Mouse (Mus musculus) liver, embryonic 13.5 days (tissue): ENCODE results near the gene Esrra. TPM values are rescaled to one million over a fixed set of nuclear protein-coding genes. Genes with fewer than 3 reads are reported as not detected.
A peak's percentile ranks its signal among the peaks of the same experiment; 100 is the strongest.

Experiments
- ATAC-seq: fragments of 200-750 bp; cut with Nextera tagmentation; 2 replicates; pipeline ENCODE4 v1.8.0; 2017; ENCODE audit warnings: low read depth, mild to moderate bottlenecking, moderate number of reproducible peaks, moderate library complexity
- DNase-seq: peaks from one replicate; pipeline ENCODE4 v3.0.0; 2022
- H3K27ac ChIP-seq: fragments of 300-500 bp; sonication (generic); 2 replicates; pipeline ENCODE4 v1.5.1; 2015; ENCODE audit warnings: moderate library complexity, mild to moderate bottlenecking, inconsistent platforms
- H3K27me3 ChIP-seq: fragments of 300-500 bp; sonication (generic); 2 replicates; pipeline ENCODE4 v1.6.1; 2015; ENCODE audit warnings: mild to moderate bottlenecking, inconsistent platforms
- H3K36me3 ChIP-seq: fragments of 300-500 bp; sonication (generic); 2 replicates; pipeline ENCODE4 v1.6.1; 2015; ENCODE audit warnings: mild to moderate bottlenecking, inconsistent platforms
- H3K4me1 ChIP-seq: fragments of 300-500 bp; sonication (generic); replicated peaks from 2 replicates; pipeline ENCODE4 v1.6.1; 2015; ENCODE audit warnings: inconsistent platforms
- H3K4me2 ChIP-seq: fragments of 300-500 bp; sonication (generic); 2 replicates; pipeline ENCODE4 v1.6.1; 2015; ENCODE audit warnings: inconsistent platforms, mild to moderate bottlenecking, moderate library complexity
- H3K4me3 ChIP-seq: fragments of 300-500 bp; sonication (generic); replicated peaks from 2 replicates; pipeline ENCODE4 v1.5.1; 2015; ENCODE audit warnings: mild to moderate bottlenecking, inconsistent platforms
- H3K9ac ChIP-seq: fragments of 300-500 bp; sonication (generic); 2 replicates; pipeline ENCODE4 v1.6.1; 2015; ENCODE audit warnings: mild to moderate bottlenecking, inconsistent platforms
- H3K9me3 ChIP-seq: fragments of 300-500 bp; sonication (generic); replicated peaks from 2 replicates; pipeline ENCODE4 v1.6.1; 2016; ENCODE audit warnings: inconsistent platforms
- WGBS: fragments of 180-500 bp; shearing (Covaris S2); methylation state at CpG from one replicate; pipeline ENCODE4 v1.1.7; 2015; ENCODE audit not compliant: insufficient replicate concordance; 5-methylcytosine and 5-hydroxymethylcytosine counted together
- microRNA-seq: library from miRNA; unstranded; fragments of <30 nt; microRNA quantifications from one replicate; pipeline ENCODE4, GENCODE M21; 2016
- polyA plus RNA-seq: library from polyadenylated mRNA; unstranded; fragments of >200 nt; fragmentation: Nextera tagmentation; extraction: Ambion mirVana; gene quantifications from 2 replicates; pipeline ENCODE4 v1.2.1, GENCODE M21; 2015

Gene Esrra
- polyA plus RNA-seq, 1 experiment from 2014 or later: 4.8 TPM

- Histone ChIP-seq H3K9me3 (no peaks in the 10 kb centered on the region), H3K27ac (no peak overlapping the region), H3K9ac (no peak overlapping the region), H3K4me2 (no peak overlapping the region), H3K27me3 (no peaks in the 10 kb centered on the region), H3K4me3 (no peak overlapping the region), H3K36me3 (no peaks in the 10 kb centered on the region), H3K4me1 (no peaks in the 10 kb centered on the region)
- no peak for ATAC-seq
- DNase-seq: no peak
- 66% methylated on average over 4 of the region's 4 CpGs for WGBS
Observed at GRCm38 (mm10) chr19:6877965-6878364, 43.6 kb downstream of the Esrra start.

GRCm38 (mm10) chr19:6876799-6877198 lies 44.8 kb downstream of the Esrra start:
- H3K27ac ChIP-seq: no peak overlapping the region
- no peak overlapping the region for H3K9ac ChIP-seq
- no peaks in the 10 kb centered on the region for H3K36me3 ChIP-seq
- H3K4me1 ChIP-seq: peaks cover 8% of the 10 kb centered on the region
- no peaks in the 10 kb centered on the region for H3K27me3 ChIP-seq
- ATAC-seq (no peak), DNase-seq (no peak)
- no peak overlapping the region for H3K4me3 ChIP-seq
- no peak overlapping the region for H3K4me2 ChIP-seq
- H3K9me3 ChIP-seq: no peaks in the 10 kb centered on the region

GRCm38 (mm10) chr19:6875834-6876233 lies 45.8 kb downstream of the Esrra start:
- no peak overlapping the region for H3K9ac ChIP-seq
- no peaks in the 10 kb centered on the region for H3K36me3 ChIP-seq
- ATAC-seq: no peak
- H3K4me3 ChIP-seq: no peak overlapping the region
- no peak overlapping the region for H3K27ac ChIP-seq
- H3K4me2 ChIP-seq: no peak overlapping the region
- WGBS: 62% methylated on average over 6 of the region's 6 CpGs
- H3K27me3 ChIP-seq: no peaks in the 10 kb centered on the region
- no peaks in the 10 kb centered on the region for H3K9me3 ChIP-seq
- peaks cover 17% of the 10 kb centered on the region for H3K4me1 ChIP-seq
- no peak for DNase-seq

GRCm38 (mm10) chr19:6874257-6874656 lies 47.4 kb downstream of the Esrra start:
- no peak overlapping the region for H3K4me3 ChIP-seq
- no peaks in the 10 kb centered on the region for H3K27me3 ChIP-seq
- H3K4me1 ChIP-seq: peaks cover 29% of the 10 kb centered on the region
- H3K9ac ChIP-seq: no peak overlapping the region
- H3K4me2 ChIP-seq: no peak overlapping the region
- DNase-seq (no peak), ATAC-seq (no peak)
- H3K36me3 ChIP-seq: no peaks in the 10 kb centered on the region
- 48% methylated on average over 1 of the region's 1 CpGs for WGBS
- H3K9me3 ChIP-seq: no peaks in the 10 kb centered on the region
- H3K27ac ChIP-seq: no peak overlapping the region

- no peak for DNase-seq
- Histone ChIP-seq H3K4me3 (no peak overlapping the region), H3K27me3 (no peaks in the 10 kb centered on the region), H3K4me1 (peaks cover 32% of the 10 kb centered on the region), H3K9ac (no peak overlapping the region), H3K36me3 (no peaks in the 10 kb centered on the region), H3K4me2 (no peak overlapping the region), H3K27ac (no peak overlapping the region), H3K9me3 (no peaks in the 10 kb centered on the region)
- ATAC-seq: no peak
- 54% methylated on average over 3 of the region's 3 CpGs for WGBS
Observed at GRCm38 (mm10) chr19:6872701-6873100, 48.9 kb downstream of the Esrra start.

GRCm38 (mm10) chr19:6871574-6872271 lies 49.9 kb downstream of the Esrra start:
- WGBS: 52% methylated on average over 5 of the region's 5 CpGs
- H3K27ac ChIP-seq: peak overlapping the region; percentile 9; the same call in 1 of the 2 replicates
- peak; percentile 55; the same call in 1 of the 2 replicates for ATAC-seq

GRCm38 (mm10) chr19:6869355-6869754 lies 52.3 kb downstream of the Esrra start:
- H3K27ac ChIP-seq: peak overlapping the region; percentile 53; the same call in 1 of the 2 replicates
- peak; percentile 48 for DNase-seq
- 2% methylated on average over 5 of the region's 5 CpGs for WGBS
- peak overlapping the region; percentile 57 for H3K4me3 ChIP-seq
- no peaks in the 10 kb centered on the region for H3K27me3 ChIP-seq
- H3K4me2 ChIP-seq: peak overlapping the region; percentile 69
- H3K9ac ChIP-seq: peak overlapping the region; percentile 70
- H3K4me1 ChIP-seq: peaks cover 32% of the 10 kb centered on the region
- ATAC-seq: peak; percentile 75
- no peaks in the 10 kb centered on the region for H3K9me3 ChIP-seq
- H3K36me3 ChIP-seq: no peaks in the 10 kb centered on the region

More at GRCm38 (mm10) chr19:6871574-6872271, 49.9 kb downstream of the Esrra start:
- DNase-seq: no peak
- Histone ChIP-seq H3K9me3 (no peaks in the 10 kb centered on the region), H3K4me1 (peaks cover 32% of the 10 kb centered on the region), H3K4me2 (peak overlapping the region; percentile 36), H3K9ac (peak overlapping the region; percentile 22; the same call in 1 of the 2 replicates), H3K36me3 (no peaks in the 10 kb centered on the region), H3K27me3 (no peaks in the 10 kb centered on the region), H3K4me3 (no peak overlapping the region; the same call in 1 of the 2 replicates)

- peaks cover 25% of the 10 kb centered on the region for H3K4me1 ChIP-seq
- H3K36me3 ChIP-seq: no peaks in the 10 kb centered on the region
- no peak overlapping the region for H3K4me2 ChIP-seq
- ATAC-seq (no peak), DNase-seq (no peak)
- H3K9me3 ChIP-seq: no peaks in the 10 kb centered on the region
- no peak overlapping the region for H3K27ac ChIP-seq
- H3K4me3 ChIP-seq: no peak overlapping the region
- no peaks in the 10 kb centered on the region for H3K27me3 ChIP-seq
- no peak overlapping the region for H3K9ac ChIP-seq
- WGBS: 85% methylated on average over 4 of the region's 4 CpGs
Observed at GRCm38 (mm10) chr19:6861451-6861850, 60.2 kb downstream of the Esrra start.

Small RNA genes lying within 50 kb of the gene (microRNA-seq; reads per million reads assigned to microRNA genes)
- not detected for gene Mir6990

Other genes starting within 250 kb of the Esrra start
- 6.1 and 6.8 TPM in 2 replicates for gene Rps6ka4, start 81.2 kb downstream of the Esrra start, polyA plus RNA-seq
- 1.9 and 3.1 TPM in 2 replicates for gene Ccdc88b, start 63.6 kb downstream of the Esrra start, polyA plus RNA-seq
- gene Trmt112, start 12.1 kb downstream of the Esrra start, polyA plus RNA-seq: 103 and 106 TPM in 2 replicates
- gene Prdx5, start 11.7 kb downstream of the Esrra start, polyA plus RNA-seq: 97.7 and 101 TPM in 2 replicates
- 0.51 and 0.73 TPM in 2 replicates for gene Catsperz, start 3.6 kb upstream of the Esrra start, polyA plus RNA-seq
- gene Kcnk4, start 12.7 kb upstream of the Esrra start, polyA plus RNA-seq: 0.06 TPM in 1 of 2 replicates, not detected in the other
- gene Bad, start 20.0 kb upstream of the Esrra start, polyA plus RNA-seq: 32.2 and 34.6 TPM in 2 replicates
- 6.4 and 7.3 TPM in 2 replicates for gene Gpr137, start 20.7 kb upstream of the Esrra start, polyA plus RNA-seq
- 73.6 and 81.7 TPM in 2 replicates for gene Ppp1r14b, start 53.2 kb upstream of the Esrra start, polyA plus RNA-seq
- 5.6 and 6.3 TPM in 2 replicates for gene Plcb3, start 54.7 kb upstream of the Esrra start, polyA plus RNA-seq
- 88.0 and 91.6 TPM in 2 replicates for gene Fkbp2, start 58.7 kb upstream of the Esrra start, polyA plus RNA-seq
- gene Vegfb, start 65.8 kb upstream of the Esrra start, polyA plus RNA-seq: 13.7 and 16.0 TPM in 2 replicates
- 9.8 and 11.8 TPM in 2 replicates for gene Dnajc4, start 70.8 kb upstream of the Esrra start, polyA plus RNA-seq
- gene Nudt22, start 74.3 kb upstream of the Esrra start, polyA plus RNA-seq: 10.7 and 11.1 TPM in 2 replicates
- gene Trpt1, start 74.3 kb upstream of the Esrra start, polyA plus RNA-seq: 2.1 and 2.3 TPM in 2 replicates
- gene Fermt3, start 97.7 kb upstream of the Esrra start, polyA plus RNA-seq: 106 and 107 TPM in 2 replicates
- gene Stip1, start 118.2 kb upstream of the Esrra start, polyA plus RNA-seq: 158 and 201 TPM in 2 replicates
- gene Macrod1, start 135.0 kb upstream of the Esrra start, polyA plus RNA-seq: 3.0 and 3.8 TPM in 2 replicates
- gene Flrt1, start 183.9 kb upstream of the Esrra start, polyA plus RNA-seq: 0.14 and 0.17 TPM in 2 replicates